Mouse (Mus musculus) cerebellum, adult 11 months (tissue): Measurements from ENCODE around the gene Tmsb15b1.
"Not testable (repeated sequence)": the region's sequence is repeated elsewhere in the genome, so short reads cannot be mapped to it uniquely, and the experiment has no call there.

Source experiments
- DNase-seq: peaks from one replicate; pipeline ENCODE4 v3.0.0; 2022

The Tmsb15b1 gene

DNA sequence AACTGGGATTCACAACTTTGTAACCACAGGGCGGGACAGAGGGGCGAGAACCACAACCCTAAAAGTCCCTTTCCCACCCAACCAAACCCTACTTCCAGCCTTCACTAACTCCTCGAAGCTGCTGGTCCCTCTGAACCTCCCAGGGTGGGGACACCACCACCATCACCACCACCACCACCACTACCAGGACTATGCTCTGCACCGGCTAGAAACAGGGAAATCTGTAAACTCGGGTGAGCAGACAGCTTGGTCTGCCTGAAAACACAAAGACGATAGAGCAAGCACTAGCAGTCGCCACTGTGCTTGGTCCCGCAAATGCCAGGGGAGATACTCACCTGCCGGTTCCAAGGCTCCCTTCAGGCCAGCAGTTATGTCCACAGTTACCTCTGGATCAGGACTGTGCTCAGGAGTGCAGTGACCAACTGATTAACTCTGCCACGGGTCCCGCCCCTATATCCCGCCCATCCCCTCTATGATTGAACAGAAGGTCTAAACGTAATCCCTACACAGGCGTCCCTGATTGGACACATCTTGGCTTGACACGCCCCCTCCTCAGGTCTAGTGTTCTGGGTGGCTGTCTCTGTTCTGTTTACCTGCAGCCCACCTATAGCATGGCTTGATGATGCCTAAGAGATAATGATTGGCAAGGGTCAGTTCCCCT is at the start of gene Tmsb15b1, which contains the start of gene Tmsb15l:
TSS of gene Tmsb15b1 (minus strand) at position 451 of the 661 bp plus-strand sequence.
TSS of gene Tmsb15l (minus strand) at position 446 of the 661 bp plus-strand sequence.
- peak; percentile 46 for DNase-seq

DNA sequence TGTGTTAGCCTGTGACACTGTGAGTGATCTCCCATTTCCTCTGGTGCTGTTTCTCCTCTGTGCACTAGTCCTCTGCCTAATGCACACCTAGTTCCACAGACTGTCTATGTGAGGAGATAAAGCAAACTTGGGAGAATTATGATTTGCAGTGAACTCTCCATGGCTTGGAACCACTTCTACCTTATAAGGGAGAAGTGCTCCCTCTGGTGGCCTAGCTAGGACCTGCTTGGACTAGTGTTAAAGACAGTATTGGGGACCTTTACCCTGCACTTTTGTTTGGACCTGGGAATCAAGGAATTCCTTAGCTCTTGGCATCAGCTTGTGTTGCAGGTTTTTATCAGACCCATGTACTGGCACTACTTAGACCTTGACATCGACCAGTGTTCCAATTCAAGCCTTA is 42.6 kb upstream of the Tmsb15b1 start:
- DNase-seq = peak; percentile 37

DNA sequence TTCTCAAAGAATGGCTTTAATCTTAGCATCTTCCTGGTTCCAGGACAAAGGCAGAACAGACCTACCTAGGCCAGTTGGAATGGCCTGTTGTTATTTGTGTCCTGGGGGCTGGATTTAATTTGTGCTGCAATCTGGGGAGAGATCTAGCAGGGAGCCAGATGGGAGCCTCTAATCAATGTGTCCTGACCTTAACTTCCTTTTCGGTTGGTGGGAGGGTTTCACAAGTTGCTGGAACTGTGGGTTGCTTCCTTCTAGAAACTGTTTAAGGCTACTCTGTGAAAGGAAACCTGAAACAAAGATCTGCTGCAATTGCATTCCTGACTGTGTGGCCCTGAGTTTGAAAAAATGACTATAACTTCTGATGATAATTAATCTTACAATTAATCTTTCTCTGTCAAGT is 41.0 kb upstream of the Tmsb15b1 start:
- no peak for DNase-seq

DNA sequence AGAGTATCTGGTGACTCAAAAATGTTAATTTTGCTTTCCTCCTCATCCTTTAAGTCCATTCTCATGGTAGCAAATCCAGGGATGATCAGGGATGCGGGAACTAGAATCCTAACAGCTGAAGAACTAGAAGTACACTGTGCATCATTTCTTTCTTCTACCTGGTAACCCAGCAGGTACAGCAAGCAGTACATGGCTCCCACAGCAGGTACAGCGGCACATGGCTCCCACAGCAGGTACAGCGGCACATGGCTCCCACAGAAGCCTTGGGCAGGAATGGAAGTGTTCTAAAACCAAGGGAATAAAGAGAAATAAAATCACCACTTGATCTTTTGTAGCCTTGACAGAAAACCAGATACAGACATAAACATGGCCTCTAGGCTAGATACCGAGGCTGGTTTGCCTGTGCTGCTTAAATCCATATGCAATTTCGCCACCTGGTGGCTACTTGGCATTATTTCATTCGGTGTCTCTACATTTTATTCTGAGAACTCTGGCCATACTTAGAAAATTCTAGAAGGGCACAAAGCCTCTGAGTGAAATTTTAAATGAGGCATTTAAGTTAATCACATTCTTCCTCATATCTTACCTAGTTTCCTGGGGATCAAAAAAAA is 38.5 kb upstream of the Tmsb15b1 start:
- DNase-seq = peak; percentile 47

DNA sequence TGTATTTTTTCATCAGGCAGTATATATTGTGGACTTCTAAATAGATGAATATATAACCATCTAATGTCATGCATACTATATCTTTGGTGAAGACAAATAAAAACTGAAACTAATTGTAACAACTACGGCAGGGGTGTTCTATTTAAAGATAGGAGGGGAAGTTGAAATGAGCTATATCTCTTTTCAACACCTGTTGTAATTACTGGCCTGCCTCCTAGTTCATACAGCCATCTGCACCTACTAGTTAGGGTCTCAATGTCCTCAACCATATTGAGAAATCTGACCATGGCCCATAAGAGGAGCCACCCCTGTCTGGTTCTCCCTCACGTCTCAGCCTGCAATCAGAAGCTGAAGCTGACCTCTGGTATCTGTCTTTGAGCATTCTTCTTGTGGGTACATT is 19.6 kb upstream of the Tmsb15b1 start:
- DNase-seq = no peak

DNA sequence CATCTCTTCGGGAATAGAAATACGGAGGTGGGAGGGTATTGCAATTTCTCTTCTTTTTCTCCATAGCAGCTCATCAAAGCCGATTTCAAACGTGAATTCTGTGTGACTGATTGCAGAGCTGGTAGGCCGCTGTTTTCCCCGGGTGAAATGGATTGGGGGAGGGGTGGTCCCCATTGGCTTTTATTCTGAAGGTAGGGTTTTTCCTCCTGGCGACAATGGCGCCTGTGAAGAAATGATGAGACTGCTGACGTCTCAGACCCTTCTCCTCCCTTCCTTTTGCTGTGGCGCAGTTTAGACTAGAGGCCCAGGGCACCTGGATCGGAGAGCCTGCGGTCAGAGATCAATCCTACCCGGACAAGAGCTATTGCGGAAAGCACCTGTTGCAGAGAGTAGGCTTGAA is 17.0 kb upstream of the Tmsb15b1 start:
- DNase-seq = peak; percentile 19

DNA sequence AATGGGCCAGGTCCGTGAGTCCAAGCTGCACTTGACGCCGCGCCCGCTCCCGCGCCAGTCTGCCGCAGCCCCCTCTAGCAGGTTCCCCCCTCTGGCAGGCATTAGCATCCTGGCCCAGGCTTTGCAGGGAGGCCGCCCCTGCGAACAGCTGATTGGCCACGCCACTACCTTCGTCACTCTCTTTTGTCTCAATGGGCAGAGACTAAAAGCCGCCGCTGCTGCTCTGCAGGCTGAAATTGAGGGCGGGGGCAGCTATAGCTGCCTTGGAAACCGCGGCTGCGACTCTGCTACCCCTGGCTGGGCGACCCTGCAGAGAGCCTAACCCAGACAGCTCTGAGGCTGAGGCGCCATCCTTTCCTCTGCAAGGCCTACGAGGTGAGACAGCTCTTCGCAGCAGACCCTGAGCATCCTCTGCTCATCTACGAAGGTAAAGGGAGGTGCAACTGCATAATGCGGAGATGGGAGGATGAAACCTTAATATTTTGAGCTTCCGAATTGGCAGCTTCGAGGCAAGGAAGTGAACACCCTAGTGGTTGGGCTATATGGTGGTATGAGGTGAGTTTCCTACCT is 16.4 kb upstream of the Tmsb15b1 start, which contains the start of gene Zcchc18:
TSS of gene Zcchc18 (plus strand) at position 178 of the 570 bp plus-strand sequence.
- DNase-seq = peak; percentile 78

DNA sequence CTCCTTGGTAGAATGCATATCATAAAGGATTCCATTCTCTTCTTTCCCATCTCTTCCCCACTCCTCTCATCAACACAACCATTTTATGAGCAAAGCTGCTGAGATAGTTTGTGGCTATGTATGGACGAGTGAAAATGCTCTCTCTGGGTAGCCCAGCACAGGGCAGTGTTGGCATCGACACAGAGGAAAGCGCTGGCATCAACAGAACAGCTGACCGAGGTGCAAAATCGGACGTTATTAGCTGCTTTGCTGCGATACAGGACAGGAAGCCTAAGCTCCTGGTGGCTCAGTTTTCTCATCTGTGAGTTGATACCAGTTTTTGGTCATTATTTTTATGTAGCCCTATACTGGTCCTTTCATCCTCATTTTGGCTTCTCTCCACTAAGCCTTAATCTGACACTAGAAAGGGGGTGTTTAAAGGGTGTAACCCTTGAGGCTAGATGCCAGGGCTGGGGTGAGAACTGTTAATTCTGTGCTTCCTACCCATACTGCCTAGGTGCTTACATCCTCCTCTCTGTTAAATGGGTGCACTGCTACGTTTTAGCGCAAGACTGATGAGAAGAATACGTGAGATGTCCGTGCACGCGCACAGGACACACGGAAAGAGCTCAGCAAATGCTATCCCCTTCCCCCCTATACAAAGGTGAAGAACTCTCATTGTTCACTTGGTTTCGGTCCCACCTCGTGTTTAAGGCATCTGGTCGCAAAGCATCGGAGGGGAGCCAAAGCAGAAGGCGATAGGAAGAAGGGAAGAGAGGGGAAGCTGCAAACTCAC is 15.7 kb upstream of the Tmsb15b1 start:
- peak; percentile 27 for DNase-seq

DNA sequence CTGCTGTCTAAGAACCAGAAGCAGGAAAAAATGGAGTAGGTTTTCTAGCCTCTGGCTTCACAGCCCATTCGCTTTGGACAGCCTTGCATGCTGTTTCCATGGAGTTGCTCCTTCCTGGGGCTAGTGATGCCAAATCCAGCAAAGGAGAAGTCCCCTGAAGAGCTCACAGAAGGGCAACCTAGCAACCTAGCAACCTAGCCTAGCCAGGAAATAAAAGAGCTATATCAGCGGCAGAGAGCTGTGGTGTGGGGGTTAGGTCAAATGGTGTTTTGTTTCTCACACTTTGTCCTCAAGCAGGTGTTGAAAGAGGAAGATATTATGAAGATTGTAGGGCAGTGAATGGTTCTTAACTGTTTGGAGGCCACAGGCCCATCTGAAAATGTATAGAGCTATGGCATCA is 14.6 kb upstream of the Tmsb15b1 start:
- no peak for DNase-seq

DNA sequence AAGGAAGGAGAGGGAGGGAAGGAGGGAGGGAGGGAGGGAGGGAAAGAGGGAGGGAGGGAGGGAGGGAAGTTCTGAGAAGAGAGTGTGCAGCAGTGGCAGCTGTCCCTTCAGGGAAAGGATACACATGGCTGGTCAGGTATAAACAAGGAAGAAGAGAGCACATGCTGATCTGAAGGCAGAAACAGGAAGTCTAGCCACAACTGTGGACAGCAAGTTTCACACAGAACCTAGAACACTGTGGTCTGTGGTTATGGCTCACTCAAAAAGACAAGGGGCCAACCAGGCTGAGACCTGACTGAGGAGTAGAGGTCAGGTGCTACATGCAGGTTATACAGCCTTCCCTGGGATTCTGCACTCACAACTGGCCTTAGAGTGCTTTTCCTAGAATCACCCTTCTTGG is 9.4 kb upstream of the Tmsb15b1 start:
- DNase-seq = no peak

DNA sequence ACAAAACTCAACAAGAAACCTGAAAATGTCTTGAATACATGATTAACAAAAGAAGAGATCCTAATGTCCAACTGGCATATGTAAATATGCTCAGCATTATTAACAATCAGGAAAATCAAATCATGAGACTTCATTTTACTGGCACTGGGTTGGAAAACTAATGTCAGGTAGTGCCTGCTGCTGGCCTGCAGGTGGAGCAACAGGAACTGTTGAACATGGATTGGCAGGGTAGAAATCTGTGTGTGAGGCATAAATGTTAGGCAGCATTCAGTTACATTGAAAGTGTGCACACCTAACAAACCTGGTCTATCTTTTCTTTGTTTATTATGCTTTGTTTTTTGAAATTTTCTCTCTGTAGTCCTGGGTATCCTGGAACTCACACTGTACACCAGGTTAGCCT is 1.9 kb upstream of the Tmsb15b1 start:
- DNase-seq = no peak

DNA sequence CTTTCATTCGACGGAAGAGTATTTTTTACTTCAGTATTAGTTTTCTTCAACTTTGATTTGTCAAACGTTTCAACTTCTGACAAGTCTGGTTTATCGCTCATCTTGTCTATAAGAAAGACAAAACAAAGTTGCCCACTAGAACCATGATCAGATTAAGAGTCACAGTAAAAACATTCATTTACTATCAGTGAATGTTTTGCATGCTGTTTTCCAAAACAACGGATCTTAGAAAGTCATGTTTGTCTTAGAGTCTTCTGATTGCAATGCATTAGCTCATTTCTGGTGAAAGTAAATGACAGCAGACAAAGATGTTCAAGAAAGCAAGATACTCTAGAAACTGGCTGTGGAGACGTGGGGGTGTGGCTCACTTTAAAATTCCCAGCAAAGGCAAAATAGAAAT is 1.3 kb downstream of the Tmsb15b1 start, which contains the start of gene Tmsb15b2:
TSS of gene Tmsb15b2 (minus strand) at position 101 of the 400 bp plus-strand sequence.
- not testable (repeated sequence) for DNase-seq

DNA sequence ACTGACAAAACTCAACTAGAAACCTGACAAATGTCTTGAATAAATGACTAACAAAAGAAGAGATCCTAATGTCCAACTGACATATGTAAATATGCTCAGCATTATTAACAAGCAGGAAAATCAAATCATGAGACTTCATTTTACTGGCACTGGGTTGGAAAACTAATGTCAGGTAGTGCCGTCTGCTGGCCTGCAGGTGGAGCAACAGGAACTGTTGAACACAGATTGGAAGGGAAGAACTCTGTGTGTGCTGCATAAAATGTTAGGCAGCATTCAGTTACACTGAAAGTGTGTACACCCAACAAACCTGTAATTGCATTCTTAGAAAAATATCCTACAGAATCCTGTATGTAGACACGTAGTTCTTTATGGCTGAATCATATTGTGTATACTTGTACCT is 17.0 kb downstream of the Tmsb15b1 start:
- DNase-seq = no peak

DNA sequence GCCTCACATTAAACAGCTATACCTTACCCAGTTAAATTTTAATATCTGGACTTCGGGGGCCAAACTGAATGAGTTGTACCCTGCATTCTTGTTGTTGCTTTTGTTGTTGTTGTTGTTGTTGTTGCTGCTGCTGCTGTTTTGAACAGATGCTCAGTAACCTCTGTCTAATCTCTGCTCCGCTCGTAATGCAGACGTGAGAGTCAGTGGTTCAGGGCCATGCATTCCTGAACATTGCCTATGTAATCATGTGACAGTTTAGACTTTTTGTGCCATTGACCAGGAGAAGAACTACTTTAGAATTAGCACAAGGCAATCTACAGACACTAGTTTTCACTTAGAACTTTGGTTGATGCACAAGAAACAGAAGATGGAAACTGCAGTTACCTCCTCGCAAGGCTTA is 18.4 kb downstream of the Tmsb15b1 start:
- DNase-seq = not testable (repeated sequence)

DNA sequence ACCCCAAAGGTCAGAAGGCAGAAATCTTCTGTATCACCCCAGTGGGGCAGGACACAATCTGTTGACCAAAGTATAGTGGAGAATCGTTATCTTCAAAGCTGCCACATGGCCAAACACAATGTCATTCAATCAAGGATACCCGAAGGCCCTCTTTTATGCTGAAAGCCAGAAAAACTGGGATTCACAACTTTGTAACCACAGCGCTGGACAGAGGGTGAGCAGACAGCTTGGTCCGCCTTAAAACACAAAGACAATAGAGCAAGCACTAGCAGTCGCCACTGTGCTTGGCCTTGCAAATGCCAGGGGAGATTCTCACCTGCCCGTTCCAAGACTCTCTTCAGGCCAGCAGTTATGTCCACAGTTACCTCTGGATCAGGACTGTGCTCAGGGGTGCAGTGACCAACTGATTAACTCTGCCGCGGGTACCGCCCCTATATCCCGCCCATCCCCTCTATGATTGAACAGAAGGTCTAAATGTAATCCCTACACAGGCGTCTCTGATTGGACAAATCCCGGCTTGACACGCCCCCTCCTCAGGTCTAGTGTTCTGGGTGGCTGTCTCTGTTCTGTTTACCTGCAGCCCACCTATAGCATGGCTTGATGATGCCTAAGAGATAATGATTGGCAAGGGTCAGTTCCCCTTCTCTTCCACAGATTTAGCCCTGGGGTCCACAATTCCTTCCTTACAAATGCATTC is 18.9 kb downstream of the Tmsb15b1 start:
- DNase-seq = peak; percentile 88

DNA sequence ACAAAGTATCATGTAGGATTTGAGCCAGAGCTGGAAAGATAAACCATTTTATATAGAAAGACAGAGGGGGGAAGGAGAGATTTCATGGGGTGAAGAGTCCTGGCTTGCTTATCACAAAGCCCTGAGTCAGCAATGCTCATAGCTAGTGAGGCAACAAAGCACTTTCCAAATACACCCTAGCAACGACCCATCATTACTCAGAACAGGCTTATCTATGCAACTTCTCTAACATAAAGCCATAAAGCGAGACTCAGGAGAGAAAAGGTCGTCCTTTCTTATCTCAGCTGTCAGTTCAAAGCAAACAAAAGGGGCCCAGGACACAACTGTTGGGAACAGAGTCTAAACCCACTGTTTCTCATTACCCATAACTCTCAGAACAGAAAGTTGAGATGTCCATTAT is 38.7 kb downstream of the Tmsb15b1 start:
- DNase-seq = no peak

DNA sequence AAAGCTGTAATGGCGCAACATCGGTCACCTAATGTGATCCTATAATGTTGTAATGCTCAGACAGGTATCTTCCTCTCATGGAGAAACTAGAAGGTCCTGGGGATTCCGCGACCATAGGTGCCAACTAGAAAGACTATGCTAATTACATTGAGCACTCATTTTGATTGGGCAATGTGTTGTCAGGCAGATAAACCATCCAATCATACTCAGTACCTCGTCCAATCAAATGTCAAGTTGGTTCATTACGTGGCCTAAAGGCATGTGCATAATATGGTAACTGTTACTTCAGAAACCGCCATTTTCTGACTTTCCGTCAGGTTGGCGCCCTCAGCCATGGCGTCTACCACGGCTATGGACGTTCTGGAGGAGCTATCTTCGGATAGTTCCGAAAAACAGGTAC is 49.6 kb downstream of the Tmsb15b1 start, which contains the start of gene H2bfm:
TSS of gene H2bfm (plus strand) at position 295 of the 400 bp plus-strand sequence.
- DNase-seq = no peak

DNA sequence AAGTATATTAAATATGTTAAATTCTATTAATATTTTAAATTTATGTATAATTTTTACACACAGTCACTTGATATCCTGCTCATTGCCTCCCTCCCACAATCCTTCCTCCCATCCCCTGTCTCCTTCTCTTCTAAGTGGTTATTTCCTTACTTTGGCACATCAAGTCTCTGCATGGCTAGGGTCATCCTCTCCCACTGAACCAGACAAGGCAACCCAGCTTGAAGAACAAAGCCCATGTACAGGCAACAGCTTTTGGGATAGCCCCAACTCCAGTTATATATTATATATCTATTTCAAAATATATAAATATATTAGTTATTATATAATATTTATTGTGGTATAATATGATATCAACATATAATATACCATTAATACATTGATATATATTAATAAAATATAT is 50.8 kb downstream of the Tmsb15b1 start:
- no peak for DNase-seq
